Mouse (Mus musculus): ENCODE measurements around the gene Fcgr1.
"Not testable (repeated sequence)": the region's sequence is repeated elsewhere in the genome, so short reads cannot be mapped to it uniquely, and the experiment has no call there.

Fcgr1 gene

DNA sequence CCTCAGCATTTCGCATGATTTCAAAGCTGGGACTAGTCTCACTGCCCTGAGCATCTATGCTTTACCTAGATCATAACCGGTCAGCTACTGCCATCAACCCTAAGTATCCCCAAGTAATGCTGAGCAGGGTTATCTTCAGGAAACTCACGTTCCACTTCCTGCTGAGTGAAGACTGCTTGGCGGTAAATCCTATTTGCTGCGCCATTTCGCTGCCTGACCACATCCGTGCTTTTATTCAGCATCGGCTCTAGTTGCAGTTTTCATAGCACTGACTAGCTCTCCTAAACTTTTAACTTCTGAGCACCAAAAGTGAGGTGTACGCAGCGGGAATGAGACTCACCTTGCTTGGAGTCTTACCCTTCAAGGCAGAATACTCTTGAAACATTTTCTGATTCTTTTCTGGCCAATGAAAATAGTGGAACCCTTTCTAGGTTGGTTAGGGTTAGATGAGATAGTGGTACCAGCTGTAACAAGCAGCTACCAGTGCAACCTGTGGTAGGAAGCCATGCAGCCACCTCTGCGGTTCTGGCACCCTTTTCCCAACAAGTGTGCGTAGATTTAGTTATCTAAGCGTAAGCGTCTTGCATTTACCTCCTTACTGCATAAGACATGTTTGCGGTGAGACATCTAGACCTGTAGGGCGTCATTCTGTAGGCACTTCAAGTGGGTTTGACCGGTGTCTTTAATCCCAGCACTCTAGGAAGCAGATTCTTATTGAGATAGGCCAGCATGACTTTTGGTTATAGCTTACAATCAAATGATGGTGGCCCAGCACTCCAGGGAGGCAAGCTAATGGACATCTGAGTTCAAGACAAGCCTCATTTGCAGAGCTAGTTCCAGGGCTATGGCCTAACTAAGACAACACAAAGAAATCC lies 19.9 kb downstream of the Fcgr1 start:
- in situ Hi-C loops (cut with MboI, MseI) = no loop called here

DNA sequence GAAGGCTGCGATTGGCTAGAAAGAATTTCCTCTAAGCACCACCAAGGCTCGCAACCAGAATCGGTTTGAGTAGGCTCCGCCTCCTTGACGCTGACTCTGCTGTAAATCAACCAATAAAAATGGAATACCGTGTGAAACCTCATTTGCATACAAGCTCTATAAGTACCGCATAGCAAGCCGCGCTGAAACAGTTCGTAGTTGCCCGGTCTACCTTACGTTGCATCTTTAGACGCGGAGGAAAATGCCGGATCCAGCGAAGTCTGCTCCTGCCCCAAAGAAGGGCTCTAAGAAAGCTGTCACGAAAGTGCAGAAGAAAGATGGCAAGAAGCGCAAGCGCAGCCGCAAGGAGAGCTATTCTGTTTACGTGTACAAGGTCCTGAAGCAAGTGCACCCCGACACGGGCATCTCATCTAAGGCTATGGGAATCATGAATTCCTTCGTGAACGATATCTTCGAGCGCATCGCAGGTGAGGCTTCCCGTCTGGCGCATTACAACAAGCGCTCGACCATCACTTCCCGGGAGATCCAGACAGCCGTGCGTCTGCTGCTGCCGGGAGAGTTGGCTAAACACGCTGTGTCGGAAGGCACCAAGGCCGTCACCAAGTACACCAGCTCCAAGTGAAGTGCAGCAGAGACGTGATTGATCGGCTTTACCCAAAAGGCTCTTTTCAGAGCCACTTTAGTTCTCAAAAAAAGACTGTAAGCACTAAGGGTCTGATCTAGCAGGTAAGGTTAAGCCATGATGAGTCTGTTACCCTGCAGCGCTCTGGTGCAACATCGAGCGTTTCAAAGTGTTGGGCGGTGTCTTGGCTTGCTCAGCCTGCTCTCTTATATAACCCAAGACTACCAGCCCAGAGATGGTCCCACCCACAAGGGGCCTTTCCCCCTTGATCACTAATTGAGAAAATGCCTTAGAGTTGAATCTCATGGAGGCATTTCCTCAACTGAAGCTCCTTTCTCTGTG lies 24.0 kb downstream of the Fcgr1 start, which contains the start of gene Hist2h2bb:
Hist2h2bb (plus strand) TSS at position 242 of the 964 bp plus-strand sequence.
- in situ Hi-C loops (cut with MboI, MseI) = no loop called here

DNA sequence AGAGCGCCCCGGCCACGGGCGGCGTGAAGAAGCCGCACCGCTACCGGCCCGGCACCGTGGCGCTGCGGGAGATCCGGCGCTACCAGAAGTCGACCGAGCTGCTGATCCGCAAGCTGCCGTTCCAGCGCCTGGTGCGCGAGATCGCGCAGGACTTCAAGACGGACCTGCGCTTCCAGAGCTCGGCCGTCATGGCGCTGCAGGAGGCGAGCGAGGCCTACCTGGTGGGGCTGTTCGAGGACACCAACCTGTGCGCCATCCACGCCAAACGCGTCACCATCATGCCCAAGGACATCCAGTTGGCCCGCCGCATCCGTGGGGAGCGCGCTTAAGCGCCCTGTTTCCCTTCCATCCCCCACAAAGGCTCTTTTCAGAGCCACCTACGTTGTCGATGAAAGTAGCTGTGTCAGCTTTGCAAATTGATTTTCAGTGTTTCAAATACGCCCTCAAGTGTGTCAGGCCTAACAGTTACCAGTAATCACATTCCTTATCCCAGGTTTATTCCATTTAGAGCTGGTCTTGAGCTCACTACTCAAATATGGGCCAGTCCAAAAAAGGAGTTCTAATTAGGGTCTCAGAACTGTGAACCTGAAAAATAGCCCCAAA lies 24.9 kb downstream of the Fcgr1 start:
- in situ Hi-C loops (cut with MboI, MseI) = not testable (repeated sequence)

- in situ Hi-C loops (cut with MboI, MseI) = no loop called here
Observed at GRCm38 (mm10) chr3:96268051-96268775, 25.6 kb downstream of the Fcgr1 start, which contains the start of gene Hist2h3b. Gene Hist2h3b (plus strand): TSS chr3:96268654.

- in situ Hi-C loops (cut with MboI, MseI) = no loop called here
Observed at GRCm38 (mm10) chr3:96267541-96267940, 26.2 kb downstream of the Fcgr1 start.

- in situ Hi-C loops (cut with MboI, MseI) = no loop called here
Observed at GRCm38 (mm10) chr3:96266132-96266710, 27.5 kb downstream of the Fcgr1 start.

DNA sequence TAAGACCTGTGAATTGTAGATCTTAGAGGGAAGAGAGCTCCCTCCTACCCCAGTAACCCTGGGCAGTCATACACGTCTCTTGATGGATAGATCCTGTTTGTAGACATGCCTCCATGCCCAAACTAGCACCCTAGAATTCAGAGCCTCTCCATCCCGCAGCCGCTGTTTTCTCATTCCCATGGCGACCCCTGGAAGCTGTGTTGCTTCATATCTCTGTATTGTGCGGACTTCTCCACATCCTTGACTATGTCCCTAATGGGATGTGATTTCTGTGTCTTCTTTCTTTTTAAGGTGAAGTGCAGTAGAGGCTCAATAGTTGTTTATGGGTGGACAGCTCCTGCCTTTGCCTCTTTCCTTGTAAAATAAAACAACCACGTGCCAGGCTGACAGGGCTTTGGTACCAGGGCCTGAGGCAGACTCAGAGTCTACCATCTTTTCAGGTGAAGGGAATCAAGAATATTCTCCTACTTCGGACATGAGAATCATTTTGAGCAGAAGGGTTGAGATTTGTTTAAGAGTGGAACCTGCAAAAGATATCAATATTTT lies 29.3 kb downstream of the Fcgr1 start:
- in situ Hi-C loops (cut with MboI, MseI) = no loop called here

DNA sequence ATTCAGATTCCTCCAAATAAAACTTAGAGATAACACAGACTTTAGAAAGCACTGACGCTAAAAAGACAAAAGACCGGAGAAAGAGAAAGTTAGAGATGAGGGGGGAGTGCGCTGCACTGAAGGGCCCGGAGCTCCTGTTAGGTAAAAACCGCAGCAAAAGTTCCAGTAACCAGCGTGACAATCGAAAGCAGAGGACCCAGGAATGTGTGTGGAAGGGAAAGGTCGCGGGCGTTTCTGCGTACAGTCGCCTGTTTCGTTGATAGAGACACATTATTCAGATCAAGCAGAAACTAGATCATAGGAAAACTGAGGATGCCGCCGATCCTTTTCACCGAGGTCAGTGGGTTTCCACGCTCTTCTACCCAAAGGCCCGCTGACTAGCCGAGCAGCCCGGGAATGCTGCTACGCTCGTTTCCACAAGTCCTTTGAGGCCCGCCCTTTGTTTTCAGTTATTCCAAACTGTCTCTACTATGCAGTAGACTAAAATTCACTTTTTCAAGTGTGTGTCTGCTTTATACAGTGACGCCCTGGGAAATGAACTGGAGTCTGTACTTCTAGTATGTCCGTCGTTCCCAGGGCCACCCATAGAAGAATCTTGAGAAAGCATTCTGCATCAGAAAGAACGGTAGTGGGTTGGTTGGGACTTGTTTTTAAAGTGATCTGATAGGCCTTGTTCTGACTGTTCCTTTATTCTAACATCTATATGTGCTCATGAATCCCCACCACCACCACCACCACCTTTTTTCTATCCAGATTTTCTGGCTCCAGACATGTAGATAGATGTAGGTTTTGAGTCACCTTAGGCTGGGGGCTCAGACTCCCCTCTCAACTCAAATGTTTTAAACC lies 30.0 kb downstream of the Fcgr1 start:
- in situ Hi-C loops (cut with MboI, MseI) = no loop called here

GRCm38 (mm10) chr3:96262979-96263550 lies 30.7 kb downstream of the Fcgr1 start, which contains the start of gene Hist2h4:
Gene Hist2h4 (minus strand): TSS chr3:96263311.
- in situ Hi-C loops (cut with MboI, MseI) = no loop called here

DNA sequence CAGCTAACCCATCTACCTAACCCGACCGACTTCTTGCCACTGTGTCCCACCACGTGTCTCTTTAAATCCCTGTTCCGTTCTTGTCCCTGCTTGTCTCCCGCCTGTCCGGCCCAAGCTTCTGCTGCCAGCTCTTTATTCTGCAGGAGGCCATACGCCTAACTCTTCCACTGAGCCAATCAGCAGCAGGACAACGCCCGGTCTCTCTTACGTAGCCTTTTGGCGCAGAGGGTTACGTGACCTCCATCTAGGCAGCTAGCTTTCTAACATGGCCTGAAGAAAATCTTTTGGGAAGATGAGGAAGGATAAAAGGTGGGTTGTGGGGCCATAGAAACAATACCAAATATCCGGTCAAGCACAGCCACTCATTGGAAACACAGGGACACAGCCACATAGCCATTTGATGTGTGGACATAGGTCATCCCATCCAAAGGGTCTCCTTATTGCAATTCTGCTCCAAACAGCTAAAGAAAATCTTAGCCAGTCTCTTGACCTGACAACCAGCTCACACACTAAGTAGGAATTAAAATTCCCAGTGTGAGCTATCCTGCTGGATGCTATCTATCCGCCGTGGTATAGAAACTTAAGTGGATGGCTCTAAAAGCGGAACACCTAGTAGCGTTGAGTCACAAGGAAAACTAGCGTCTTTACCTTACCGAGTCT lies 31.4 kb downstream of the Fcgr1 start:
- in situ Hi-C loops (cut with MboI, MseI) = no loop called here

GRCm38 (mm10) chr3:96261623-96262022 lies 32.1 kb downstream of the Fcgr1 start:
- in situ Hi-C loops (cut with MboI, MseI) = no loop called here

- in situ Hi-C loops (cut with MboI, MseI) = no loop called here
Observed at GRCm38 (mm10) chr3:96260220-96260619, 33.5 kb downstream of the Fcgr1 start.

DNA sequence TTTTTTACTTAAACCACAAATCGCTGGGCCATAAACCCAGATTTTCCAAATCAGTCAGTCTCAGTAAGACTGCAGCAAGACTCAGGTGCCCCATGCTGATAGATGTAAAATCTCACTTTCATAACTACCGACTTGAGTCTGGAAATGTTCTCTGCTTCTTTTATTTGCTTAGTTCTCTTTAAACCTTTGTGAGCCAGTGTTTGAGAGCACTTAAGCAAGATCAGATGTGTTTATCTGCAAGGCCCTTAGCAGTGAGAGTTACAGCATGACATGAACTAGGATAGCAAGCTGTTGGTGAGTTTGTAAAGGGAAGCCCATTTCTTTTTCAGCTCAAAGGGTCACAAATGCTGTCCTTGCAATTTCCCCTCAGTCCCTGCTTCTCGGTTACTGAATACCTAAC lies 36.6 kb downstream of the Fcgr1 start:
- in situ Hi-C loops (cut with MboI, MseI) = no loop called here

DNA sequence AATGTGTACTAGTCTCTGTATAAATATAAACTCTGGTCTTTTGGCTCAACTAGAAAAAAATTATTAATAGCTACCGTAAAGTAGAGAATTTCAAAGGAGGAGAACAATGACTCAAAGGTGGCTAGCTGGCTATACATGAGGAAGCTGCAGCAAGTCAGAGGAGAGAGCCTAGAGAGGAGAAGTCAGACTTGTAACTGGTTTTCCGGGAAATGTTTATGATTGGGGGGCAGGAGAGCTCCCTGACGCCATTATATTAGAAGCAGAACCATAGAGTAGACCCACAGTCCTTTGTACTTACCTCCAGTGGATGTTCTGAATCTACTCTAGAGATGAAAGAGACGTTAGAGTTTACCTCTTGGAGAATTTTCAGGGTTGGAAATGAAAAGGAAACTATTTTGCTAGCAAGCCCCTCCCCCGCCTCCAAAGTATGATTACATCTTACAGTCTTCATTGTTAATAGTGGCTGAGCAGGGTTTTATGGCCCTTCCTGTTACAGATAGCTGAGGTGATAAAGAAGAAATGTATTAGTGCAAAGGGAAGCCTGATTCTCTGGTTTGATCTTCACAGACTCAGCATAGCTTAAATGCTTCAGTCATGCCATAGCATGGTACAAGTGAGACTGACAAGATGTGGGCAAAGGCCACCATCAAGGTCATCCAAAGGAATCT lies 37.7 kb downstream of the Fcgr1 start:
- in situ Hi-C loops (cut with MboI, MseI) = no loop called here

- in situ Hi-C loops (cut with MboI, MseI) = no loop called here
Observed at GRCm38 (mm10) chr3:96254683-96255355, 39.0 kb downstream of the Fcgr1 start.

- in situ Hi-C loops (cut with MboI, MseI) = no loop called here
Observed at GRCm38 (mm10) chr3:96251787-96252186, 42.0 kb downstream of the Fcgr1 start.

GRCm38 (mm10) chr3:96250890-96251289 lies 42.9 kb downstream of the Fcgr1 start:
- in situ Hi-C loops (cut with MboI, MseI) = no loop called here
